Mouse (Mus musculus) spleen, postnatal 4 days (tissue): ENCODE measurements at regions not wholly inside any gene's neighbourhood (a gene's known extent, or its start where the extent isn't known, plus 50 kb on each side); places are given as distances from the start of the nearest gene placed in this dataset.

ENCODE experiments used
- DNase-seq, 2 experiments: peaks; one replicate each; pipeline ENCODE4 v3.0.0; 2022; ENCODE audit warnings: low spot score in 2 of 2

- no peak for DNase-seq
These were observed 113.7 kb upstream of the Mgmt start for GRCm38 (mm10) chr7:136780708-136781107.

- no peak for DNase-seq
These were observed 103.3 kb upstream of the Mgmt start for GRCm38 (mm10) chr7:136791162-136791561.

DNA sequence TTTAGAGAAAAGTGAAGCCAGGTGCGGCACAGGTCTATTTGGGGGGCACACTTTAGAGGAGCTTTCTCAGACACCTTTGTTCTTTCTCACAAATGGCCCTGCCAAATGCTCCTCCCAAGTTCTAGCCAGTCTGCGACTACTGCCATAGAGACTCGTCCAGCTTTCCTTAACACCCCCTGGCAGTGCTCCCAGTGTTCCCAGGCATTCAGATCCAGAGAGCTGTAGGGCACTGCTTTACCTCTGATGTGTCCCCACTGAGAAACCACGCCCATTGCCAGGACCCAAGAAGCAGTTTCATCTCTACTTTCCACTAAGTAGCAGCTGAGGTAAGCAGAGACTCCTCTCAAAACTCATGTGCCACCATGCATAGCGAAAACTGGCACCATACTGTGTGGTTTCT lies 102.3 kb upstream of the Mgmt start:
- DNase-seq = no peak

- no peak for DNase-seq
These were observed 98.0 kb upstream of the Mgmt start for GRCm38 (mm10) chr7:136796415-136796814.

- DNase-seq = no peak
These were observed 96.5 kb upstream of the Mgmt start for GRCm38 (mm10) chr7:136797780-136798435.

DNA sequence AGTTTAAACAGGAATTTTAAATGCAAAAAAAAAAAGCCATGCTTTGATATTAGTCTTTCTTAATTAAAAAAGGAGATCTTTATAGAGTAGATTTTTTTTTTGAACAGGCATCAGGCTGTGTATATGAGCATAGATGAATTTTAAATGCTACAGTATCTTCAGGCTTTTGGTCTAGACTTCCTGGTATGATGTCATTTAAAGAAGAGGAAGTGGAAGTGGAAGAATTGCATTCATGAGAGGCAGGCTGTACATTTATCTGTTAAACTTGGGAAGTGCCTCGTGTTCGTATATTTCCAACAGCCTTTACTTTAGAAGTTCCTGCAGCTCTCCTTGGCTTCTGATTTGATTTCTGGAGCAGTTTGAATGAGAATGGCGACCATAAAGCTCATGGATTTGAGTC lies 95.8 kb upstream of the Mgmt start:
- no peak for DNase-seq

DNA sequence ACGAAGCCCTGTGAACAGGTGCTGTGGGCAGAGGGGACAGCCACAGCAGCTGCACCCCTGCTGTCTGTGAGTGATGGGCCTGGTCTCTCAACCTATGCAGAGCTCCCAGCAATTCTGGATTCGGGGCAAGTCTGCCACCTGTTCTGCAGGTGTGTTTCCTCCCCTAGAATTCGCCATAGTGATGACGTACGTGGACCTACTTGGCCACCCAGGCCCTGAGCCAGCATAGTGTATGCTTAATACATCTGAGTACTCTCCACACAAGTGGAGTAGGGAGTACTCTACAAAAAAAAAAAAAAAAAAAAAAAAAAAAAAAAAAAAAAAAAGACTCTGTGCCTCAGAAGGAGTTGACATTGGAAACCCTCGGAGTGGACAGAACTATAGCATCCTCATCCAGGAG lies 87.3 kb upstream of the Mgmt start:
- no peak for DNase-seq

DNA sequence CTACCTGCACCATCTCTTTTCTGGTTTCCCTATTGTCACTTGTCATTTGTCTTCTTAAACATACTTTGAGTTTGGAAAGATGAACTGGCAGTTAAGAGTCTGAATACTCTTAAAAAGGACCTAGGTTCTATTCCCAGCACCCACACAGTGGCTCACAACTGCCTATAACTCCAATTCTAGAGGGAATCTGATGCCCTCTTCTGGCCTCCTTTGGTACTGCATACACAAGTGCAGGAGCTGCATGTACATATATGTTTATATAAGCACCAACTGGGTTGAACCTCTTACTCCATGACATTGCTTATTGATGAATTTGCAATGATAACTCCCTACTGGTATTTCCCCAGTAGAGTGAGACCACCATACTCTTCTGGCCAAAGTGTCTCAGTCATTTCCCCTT lies 86.4 kb upstream of the Mgmt start:
- no peak for DNase-seq

GRCm38 (mm10) chr7:136809576-136809975 lies 84.8 kb upstream of the Mgmt start:
- DNase-seq = no peak

DNA sequence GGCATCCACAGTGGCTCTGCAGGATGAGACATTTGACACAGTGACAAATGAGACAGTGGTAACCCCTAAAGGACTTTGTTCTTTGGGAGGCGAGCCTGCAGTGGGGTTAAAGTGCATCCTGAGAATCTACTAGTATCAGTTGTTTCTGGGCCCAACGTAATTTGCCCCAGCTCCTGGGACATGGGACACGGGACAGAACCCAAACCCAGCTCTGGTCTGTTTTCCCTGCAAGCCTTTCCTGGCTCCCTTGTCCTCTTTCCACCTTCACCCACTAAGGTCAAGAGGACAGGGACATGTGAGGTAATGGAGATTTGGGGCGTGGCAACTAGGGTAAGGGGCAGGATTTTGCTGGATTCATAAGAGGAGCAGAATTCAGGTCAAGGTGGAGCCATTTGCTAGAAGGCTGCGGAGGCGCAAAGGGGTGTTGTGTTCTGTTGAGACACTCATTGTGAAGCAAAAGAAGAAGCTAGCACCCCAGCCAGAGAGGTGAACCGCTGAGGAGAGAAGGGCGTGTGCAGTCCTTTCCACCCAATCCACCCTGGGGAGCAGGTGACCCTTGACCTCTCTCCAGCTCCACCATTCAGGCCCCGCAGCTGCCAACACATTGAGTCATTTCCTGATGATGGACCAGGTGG lies 80.6 kb upstream of the Mgmt start:
- no peak for DNase-seq

GRCm38 (mm10) chr7:136814751-136815150 lies 79.7 kb upstream of the Mgmt start:
- DNase-seq = no peak

DNA sequence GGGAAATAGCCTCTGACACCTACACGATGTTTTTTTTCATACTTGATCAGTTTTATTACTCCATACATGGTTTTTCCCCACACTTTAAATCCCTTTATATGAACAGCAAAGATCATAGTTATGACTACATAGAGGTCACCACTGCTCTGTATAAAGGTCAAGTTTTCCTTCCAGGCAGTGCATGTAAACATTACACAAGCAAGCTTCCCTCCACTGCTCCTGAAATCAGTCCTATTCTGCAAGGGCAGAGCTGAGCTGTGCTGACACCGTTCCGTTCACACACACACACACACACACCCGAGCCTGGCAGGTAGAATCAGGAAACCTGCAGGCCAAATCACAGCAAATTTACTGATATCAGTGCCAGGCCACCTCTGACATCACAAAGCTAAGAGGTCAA lies 74.1 kb upstream of the Mgmt start:
- DNase-seq = no peak

DNA sequence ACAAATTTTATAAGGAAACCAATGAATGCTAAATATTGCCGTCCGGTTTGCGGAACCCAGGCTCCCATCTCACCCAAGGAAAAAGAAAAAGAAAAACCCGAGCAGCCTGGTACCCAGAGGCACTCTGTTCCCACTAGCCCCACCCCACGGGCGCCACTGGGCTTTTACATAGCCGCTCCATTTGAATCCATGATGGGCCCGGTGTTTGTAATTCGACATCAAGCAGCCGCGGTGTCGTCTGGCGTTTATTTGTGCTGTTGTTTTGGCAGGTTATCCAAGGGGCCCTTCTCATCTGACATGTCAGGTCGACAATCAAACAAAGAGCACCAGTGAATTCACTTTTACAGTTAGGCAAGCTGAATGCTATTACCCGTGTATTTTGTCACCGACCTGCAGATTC lies 68.8 kb upstream of the Mgmt start:
- DNase-seq = no peak

GRCm38 (mm10) chr7:136829621-136830313 lies 64.6 kb upstream of the Mgmt start:
- DNase-seq = no peak

- no peak for DNase-seq
These were observed 62.0 kb upstream of the Mgmt start for GRCm38 (mm10) chr7:136832419-136832818.

- DNase-seq = no peak
These were observed 55.4 kb upstream of the Mgmt start for GRCm38 (mm10) chr7:136838971-136839370.

- no peak for DNase-seq
These were observed 54.2 kb upstream of the Mgmt start for GRCm38 (mm10) chr7:136840224-136840623.

GRCm38 (mm10) chr7:136842751-136843150 lies 51.7 kb upstream of the Mgmt start:
- DNase-seq = no peak

DNA sequence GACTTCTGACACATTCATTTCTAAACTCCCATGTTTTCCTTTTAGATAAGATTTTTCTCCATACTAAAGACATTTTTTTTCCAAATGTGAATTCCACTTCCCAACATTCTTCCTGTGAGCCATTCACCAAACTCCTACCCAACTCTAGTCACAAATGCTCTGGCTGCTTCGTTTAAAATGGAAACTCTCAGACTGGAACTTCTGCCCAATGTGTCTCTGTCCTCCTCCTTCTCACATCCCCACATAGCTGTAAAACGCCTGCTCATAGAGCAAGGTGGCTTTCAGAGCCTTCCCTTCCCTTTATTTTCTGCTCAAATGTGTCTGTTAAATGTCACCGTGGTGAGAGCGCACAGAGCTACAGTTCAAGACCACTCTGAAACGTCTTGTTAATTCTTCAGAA lies 50.1 kb upstream of the Mgmt start:
- DNase-seq = no peak
